Mouse (Mus musculus) left cerebral cortex, adult 11 months (tissue): Measurements from ENCODE around the gene Ndnf.

Source experiments
- DNase-seq: peaks from one replicate; pipeline ENCODE4 v3.0.0; 2022; ENCODE audit warnings: low spot score

The Ndnf gene

GRCm38 (mm10) chr6:65758214-65758613 lies 86.8 kb downstream of the Ndnf start:
- DNase-seq = no peak

GRCm38 (mm10) chr6:65759174-65759573 lies 87.8 kb downstream of the Ndnf start:
- DNase-seq = no peak

GRCm38 (mm10) chr6:65760073-65760472 lies 88.7 kb downstream of the Ndnf start:
- no peak for DNase-seq
